In the genomic region with DNA sequence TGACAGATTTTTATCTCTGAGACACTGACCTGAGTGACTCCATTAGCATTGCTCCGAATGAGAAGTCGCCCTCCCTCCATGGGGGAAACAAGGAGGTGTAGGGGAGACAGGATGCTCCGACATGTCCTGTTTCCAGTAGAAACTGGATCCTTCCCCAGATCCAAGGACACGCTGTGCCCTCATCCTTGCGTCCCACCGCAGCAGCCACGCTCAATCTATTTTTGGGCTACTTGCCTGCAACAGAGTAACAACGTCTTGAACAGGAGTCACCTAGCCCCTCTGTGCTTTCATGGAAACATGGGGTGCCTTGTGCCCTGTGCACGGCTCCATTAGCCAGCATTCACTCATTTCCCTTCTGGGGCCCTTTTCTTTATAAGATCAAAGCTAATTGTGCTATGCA, we compare ENCODE assay signal across 8 mouse cellular contexts. TPM values are rescaled to one million over a fixed set of nuclear protein-coding genes. Genes with fewer than 3 reads are reported as not detected.
DNase-seq lines count a peak whose midpoint lies in the region; ATAC-seq lines count a peak whose summit lies in the region.

Gene Rbms3, minus strand, starts transcription at position 143 of the 400 bp plus-strand sequence.

- no peak within 1 kb of the TSS for H3K27ac ChIP-seq in stomach, embryonic 16.5 days (ENCODE audit: low read length)

- no peak within 1 kb of the TSS for H3K9ac ChIP-seq in stomach, embryonic 16.5 days (ENCODE audit: low read length)

- no peaks in the 10 kb centered on the region for H3K4me1 ChIP-seq in stomach, embryonic 16.5 days (ENCODE audit: control insufficient read depth, insufficient read depth, low read length)

- H3K36me3 ChIP-seq in stomach, embryonic 16.5 days (ENCODE audit: control insufficient read depth, insufficient read depth, low read length): no peaks in the 10 kb centered on the region

- 76% methylated on average over 9 of the region's 9 CpGs for WGBS in stomach, embryonic 16.5 days

- H3K27me3 ChIP-seq in stomach, embryonic 16.5 days (ENCODE audit: control insufficient read depth, insufficient read depth, low read length): no peaks in the 10 kb centered on the region

- H3K9me3 ChIP-seq in stomach, embryonic 16.5 days (replicated peaks; ENCODE audit: control insufficient read depth, low read length): no peaks in the 10 kb centered on the region

- DNase-seq in gastrocnemius, postnatal 14 days: no peak
- no peak for DNase-seq in gastrocnemius, adult 8-10 months (ENCODE audit: low spot score in 2 of 2)
- DNase-seq in urinary bladder, adult 2 months (ENCODE audit: low spot score): no peak
- DNase-seq in urinary bladder, postnatal 10 days (ENCODE audit: low spot score): no peak
- DNase-seq in left cerebral cortex, adult 8-10 months (ENCODE audit: low spot score in 2 of 2): no peak
- no peak for DNase-seq in urinary bladder, postnatal 14 days (ENCODE audit: low spot score)

- H3K4me2 ChIP-seq in stomach, embryonic 16.5 days (ENCODE audit: low read depth, low read length): no peak within 1 kb of the TSS

- intact Hi-C loops in gastrocnemius, postnatal 14 days (cut with DNase I; ENCODE audit: low total_unique reads): no loop called here

- ATAC-seq in stomach, embryonic 16.5 days (ENCODE audit: insufficient read depth, low FRiP score): no peak
- no peak for ATAC-seq in frontal cortex, adult (ENCODE audit: low TSS enrichment)

- H3K4me3 ChIP-seq in stomach, embryonic 16.5 days (replicated peaks; ENCODE audit: low read length): no peak within 1 kb of the TSS

RNA-seq across cellular contexts. Expression of gene Rbms3, which starts in this region (rescaled TPM):
- 10 to 100 TPM; 14.3 to 17.7 TPM for total RNA-seq in gastrocnemius, postnatal 14 days (2021)
- 1 to 10 TPM; 3.4 to 5.5 (median 3.5) TPM for total RNA-seq in gastrocnemius, adult 8-10 months (2022)
- 20.8 and 20.9 TPM in 2 replicates for polyA plus RNA-seq in urinary bladder, adult 2 months (2012; rRNA removed)
- total RNA-seq in left cerebral cortex, adult 8-10 months (2022): 10 to 100 TPM; 12.4 to 18.1 (median 13.6) TPM
- 72.1 and 76.1 TPM in 2 replicates for polyA plus RNA-seq in stomach, embryonic 16.5 days (2015; fragmentation: Nextera tagmentation; extraction: Ambion mirVana)
